Mouse (Mus musculus) cerebellum, adult 2 months (tissue): ENCODE results near the gene Nek1.

Source experiments
- CTCF ChIP-seq: fragments of 200-500 bp; IDR thresholded peaks from 2 replicates; pipeline ENCODE4 v1.5.1; 2011; ENCODE audit warnings: low read depth, mild to moderate bottlenecking, control low read depth, low read length, moderate library complexity, borderline replicate concordance; ENCODE audit not compliant: insufficient read depth
- POLR2A ChIP-seq: fragments of 200-500 bp; IDR thresholded peaks from 2 replicates; pipeline ENCODE4 v1.6.1; 2011; ENCODE audit warnings: low read length, control low read depth, borderline replicate concordance; ENCODE audit not compliant: insufficient read depth

GRCm38 (mm10) chr8:61142845-61143244 is 149.8 kb downstream of the Nek1 start:
- no peak for TF ChIP-seq POLR2A
- TF ChIP-seq CTCF: no peak
